Mouse (Mus musculus) liver, postnatal 0 days (tissue): ENCODE measurements around the gene Tmigd1. TPM values are rescaled to one million over a fixed set of nuclear protein-coding genes. Genes with fewer than 3 reads are reported as not detected.
A peak's percentile ranks its signal among the peaks of the same experiment; 100 is the strongest.

Experiments used
- ATAC-seq: fragments of 200-750 bp; cut with Nextera tagmentation; 2 replicates; pipeline ENCODE4 v1.8.0; 2017; ENCODE audit warnings: mild to moderate bottlenecking, moderate library complexity
- DNase-seq: peaks from one replicate; pipeline ENCODE4 v3.0.0-alpha.2; 2016
- H3K27ac ChIP-seq: fragments of 300-500 bp; sonication (generic); 2 replicates; pipeline ENCODE4 v1.5.1; 2014; ENCODE audit warnings: antibody characterized with exemption, moderate library complexity, mild to moderate bottlenecking, low read depth
- H3K27me3 ChIP-seq: fragments of 300-500 bp; sonication (generic); 2 replicates; pipeline ENCODE4 v1.6.1; 2014; ENCODE audit warnings: low read length, control low read depth, mixed read lengths; ENCODE audit not compliant: insufficient read depth
- H3K36me3 ChIP-seq: fragments of 300-500 bp; sonication (generic); replicated peaks from 2 replicates; pipeline ENCODE4 v1.6.1; 2014; ENCODE audit warnings: mild to moderate bottlenecking, control low read depth, low read length, moderate library complexity, mixed read lengths; ENCODE audit not compliant: insufficient read depth
- H3K4me1 ChIP-seq: fragments of 300-500 bp; sonication (generic); 2 replicates; pipeline ENCODE4 v1.6.1; 2014; ENCODE audit warnings: antibody characterized with exemption, mild to moderate bottlenecking, control low read depth; ENCODE audit not compliant: insufficient read depth
- H3K4me2 ChIP-seq: fragments of 300-500 bp; sonication (generic); 2 replicates; pipeline ENCODE4 v1.6.1; 2014; ENCODE audit warnings: low read depth, mild to moderate bottlenecking, low read length, moderate library complexity, mixed read lengths
- H3K4me3 ChIP-seq: fragments of 300-500 bp; sonication (generic); 2 replicates; pipeline ENCODE4 v1.5.1; 2014; ENCODE audit warnings: low read depth, low read length
- H3K9ac ChIP-seq: fragments of 300-500 bp; sonication (generic); replicated peaks from 2 replicates; pipeline ENCODE4 v1.6.1; 2014; ENCODE audit warnings: mild to moderate bottlenecking, moderate library complexity
- H3K9me3 ChIP-seq: fragments of 300-500 bp; sonication (generic); 2 replicates; pipeline ENCODE4 v1.6.1; 2016; ENCODE audit warnings: mild to moderate bottlenecking, control low read depth, low read length, mixed read lengths
- CTCF ChIP-seq: sonication (generic); IDR thresholded peaks from 2 replicates; pipeline ENCODE4 v1.5.1; 2016; ENCODE audit warnings: antibody characterized with exemption, low read depth
- EP300 ChIP-seq: IDR thresholded peaks from 2 replicates; pipeline ENCODE4 v1.6.1; 2016; ENCODE audit warnings: antibody characterized with exemption, low read depth, mild to moderate bottlenecking
- WGBS: fragments of 180-500 bp; shearing (Covaris S2); extraction: QIAGEN DNeasy Blood & Tissue Kit; methylation state at CpG from one replicate; pipeline ENCODE4 v1.1.7; 2014; ENCODE audit not compliant: insufficient replicate concordance; 5-methylcytosine and 5-hydroxymethylcytosine counted together
- polyA plus RNA-seq: library from polyadenylated mRNA; unstranded; fragments of >200 nt; fragmentation: Nextera tagmentation; extraction: Ambion mirVana; gene quantifications from 2 replicates; pipeline ENCODE4 v1.2.1, GENCODE M21; 2015

The Tmigd1 gene
- polyA plus RNA-seq, 1 experiment from 2014 or later: not detected

DNA sequence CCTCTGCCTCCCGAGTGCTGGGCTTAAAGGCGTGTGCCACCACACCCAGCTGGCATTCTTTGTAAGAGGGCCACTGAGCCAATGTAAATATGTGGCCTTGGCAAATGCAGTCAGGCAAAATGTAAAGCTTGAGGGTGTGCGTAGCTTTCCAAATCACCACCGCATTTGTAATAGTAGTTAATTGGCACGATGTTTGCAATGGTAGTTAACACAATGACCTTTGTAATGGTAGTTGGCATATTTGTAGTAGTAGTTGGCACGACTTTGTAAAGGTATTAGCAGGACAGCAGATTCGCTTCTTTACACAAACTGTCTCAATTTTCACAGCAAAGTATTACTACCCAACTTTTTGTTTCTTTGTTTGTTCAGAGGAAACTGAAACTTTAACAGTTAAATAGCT lies 6.7 kb downstream of the Tmigd1 start:
- WGBS: 77% methylated on average over 7 of the region's 7 CpGs
- TF ChIP-seq EP300: no peak

GRCm38 (mm10) chr11:76911325-76912054 lies 9.5 kb downstream of the Tmigd1 start:
- 59% methylated on average over 3 of the region's 3 CpGs for WGBS
- no peaks in the 10 kb centered on the region for H3K36me3 ChIP-seq
- peak; percentile 26 for DNase-seq
- H3K4me1 ChIP-seq: peaks cover 17% of the 10 kb centered on the region; the same call in 1 of the 2 replicates
- peak; percentile 53 for ATAC-seq
- H3K4me2 ChIP-seq: no peak overlapping the region
- no peaks in the 10 kb centered on the region for H3K9me3 ChIP-seq
- no peaks in the 10 kb centered on the region for H3K27me3 ChIP-seq
- TF ChIP-seq CTCF: no peak
- no peak for TF ChIP-seq EP300
- no peak overlapping the region for H3K9ac ChIP-seq
- H3K27ac ChIP-seq: peak overlapping the region; percentile 8; the same call in 1 of the 2 replicates
- H3K4me3 ChIP-seq: no peak overlapping the region

More for the DNA sequence above, 6.7 kb downstream of the Tmigd1 start:
- no peak for DNase-seq
- Histone ChIP-seq H3K36me3 (no peaks in the 10 kb centered on the region), H3K9ac (no peak overlapping the region), H3K27ac (no peak overlapping the region), H3K4me2 (no peak overlapping the region), H3K4me3 (no peak overlapping the region), H3K27me3 (no peaks in the 10 kb centered on the region), H3K4me1 (peaks cover 13% of the 10 kb centered on the region; the same call in 1 of the 2 replicates), H3K9me3 (no peaks in the 10 kb centered on the region)
- no peak for ATAC-seq

DNA sequence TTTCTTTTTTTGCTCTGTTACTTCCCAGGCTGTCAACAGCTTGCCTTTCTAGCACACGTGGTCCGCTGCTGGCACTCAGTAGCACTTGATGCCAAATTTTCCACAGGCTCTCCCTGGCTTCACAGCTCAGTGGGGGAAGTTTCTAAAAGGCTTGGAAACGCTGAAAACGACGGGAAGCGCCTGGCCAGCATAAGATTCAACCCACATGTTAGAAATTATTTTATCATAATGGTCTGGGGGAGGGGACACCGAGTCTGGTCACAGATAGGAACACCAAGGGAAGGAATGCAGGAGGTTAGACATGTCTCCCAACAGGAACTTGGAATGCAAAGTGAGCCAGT lies 10.1 kb downstream of the Tmigd1 start:
- ATAC-seq: no peak
- 56% methylated on average over 7 of the region's 7 CpGs for WGBS
- peak overlapping the region; percentile 8 for H3K27ac ChIP-seq

DNA sequence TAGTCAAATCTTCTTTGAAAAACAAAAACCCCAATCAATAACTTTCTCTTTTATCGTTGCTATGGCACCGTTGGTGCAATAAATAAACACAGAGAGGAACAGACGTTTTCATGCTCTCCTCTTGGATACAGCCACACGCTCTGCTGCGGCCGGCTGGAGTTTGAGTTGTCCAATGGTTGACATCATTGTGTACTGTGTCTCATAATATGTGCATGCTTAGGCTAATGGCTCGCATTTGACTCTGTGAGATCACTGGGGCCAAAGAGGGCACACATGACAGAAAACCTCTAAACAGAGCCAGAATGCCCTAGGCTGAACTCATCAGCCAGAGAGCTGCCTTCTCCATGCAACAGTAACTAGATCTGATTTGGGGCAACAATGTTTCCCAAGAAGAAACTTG lies 12.4 kb downstream of the Tmigd1 start:
- 49% methylated on average over 7 of the region's 7 CpGs for WGBS
- Histone ChIP-seq H3K27me3 (no peaks in the 10 kb centered on the region), H3K36me3 (no peaks in the 10 kb centered on the region), H3K4me1 (peaks cover 17% of the 10 kb centered on the region; the same call in 1 of the 2 replicates), H3K4me3 (no peak overlapping the region), H3K27ac (peak overlapping the region; percentile 80), H3K9ac (no peak overlapping the region), H3K4me2 (0 out of 2 replicates have a peak overlapping the region, but pooled peaks have one; percentile 18), H3K9me3 (no peaks in the 10 kb centered on the region)
- ATAC-seq (peak; percentile 96), DNase-seq (peak; percentile 52)
- TF ChIP-seq EP300 (no peak), CTCF (no peak)

More for the DNA sequence above, 10.1 kb downstream of the Tmigd1 start:
- Histone ChIP-seq H3K27me3 (no peaks in the 10 kb centered on the region), H3K4me3 (no peak overlapping the region), H3K36me3 (no peaks in the 10 kb centered on the region), H3K9me3 (no peaks in the 10 kb centered on the region), H3K4me2 (no peak overlapping the region), H3K4me1 (peaks cover 17% of the 10 kb centered on the region; the same call in 1 of the 2 replicates), H3K9ac (no peak overlapping the region)
- DNase-seq: no peak
- TF ChIP-seq CTCF (no peak), EP300 (no peak)

DNA sequence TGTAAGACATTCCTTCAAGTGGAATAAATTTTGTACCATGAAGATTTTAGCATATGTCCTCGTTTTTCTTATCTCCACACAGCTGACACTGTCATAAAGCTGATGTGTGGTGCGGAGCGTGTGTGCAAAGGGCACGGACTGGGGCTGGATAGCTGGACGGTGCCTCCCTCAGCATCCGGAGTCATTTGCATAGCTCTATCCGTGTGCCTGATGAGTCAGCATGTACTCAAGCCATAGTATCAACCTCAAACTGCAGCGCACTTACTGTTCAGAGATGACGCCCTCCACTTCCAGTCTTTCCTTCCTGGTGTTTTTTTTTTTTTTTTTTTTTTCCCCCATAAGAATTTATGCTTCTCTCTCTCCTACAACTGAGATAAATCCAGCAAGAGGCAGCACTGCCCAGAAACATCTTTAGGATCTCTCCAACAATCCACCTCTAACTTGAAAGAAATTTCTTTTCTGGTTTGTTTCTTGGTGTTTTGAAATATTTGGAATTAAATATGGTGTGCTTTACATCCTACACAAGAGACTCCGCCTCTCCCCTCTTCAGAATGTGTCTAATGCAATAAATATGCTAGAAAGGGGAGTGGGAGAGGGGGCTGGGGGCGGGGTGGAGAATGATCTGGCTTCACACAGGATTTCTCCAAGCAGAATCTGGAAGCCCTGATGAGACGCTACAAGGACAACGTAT lies 14.7 kb downstream of the Tmigd1 start:
- DNase-seq: no peak

GRCm38 (mm10) chr11:76917230-76917548 lies 15.2 kb downstream of the Tmigd1 start:
- H3K4me1 ChIP-seq: peaks cover 15% of the 10 kb centered on the region; the same call in 1 of the 2 replicates
- no peak overlapping the region for H3K4me3 ChIP-seq
- H3K9me3 ChIP-seq: no peaks in the 10 kb centered on the region
- no peak overlapping the region for H3K27ac ChIP-seq
- TF ChIP-seq EP300: no peak
- 61% methylated on average over 3 of the region's 3 CpGs for WGBS
- ATAC-seq: no peak
- H3K9ac ChIP-seq: no peak overlapping the region
- H3K27me3 ChIP-seq: no peaks in the 10 kb centered on the region
- no peak overlapping the region for H3K4me2 ChIP-seq
- no peak for DNase-seq
- no peaks in the 10 kb centered on the region for H3K36me3 ChIP-seq

More for the DNA sequence above, 14.7 kb downstream of the Tmigd1 start:
- H3K4me1 ChIP-seq: peaks cover 15% of the 10 kb centered on the region; the same call in 1 of the 2 replicates
- no peak overlapping the region for H3K4me3 ChIP-seq
- H3K27me3 ChIP-seq: no peaks in the 10 kb centered on the region
- no peak overlapping the region for H3K4me2 ChIP-seq
- no peaks in the 10 kb centered on the region for H3K9me3 ChIP-seq
- 29% methylated on average over 13 of the region's 13 CpGs for WGBS
- H3K9ac ChIP-seq: no peak overlapping the region
- H3K27ac ChIP-seq: no peak overlapping the region
- no peaks in the 10 kb centered on the region for H3K36me3 ChIP-seq
- no peak for TF ChIP-seq EP300
- TF ChIP-seq CTCF: no peak
- peak; percentile 20 for ATAC-seq
